Mouse (Mus musculus): ENCODE data around the gene Tshr. TPM values are rescaled to one million over a fixed set of nuclear protein-coding genes. Genes with fewer than 3 reads are reported as not detected.

Tshr gene
- polyA plus RNA-seq, 1 experiment = 0.13 TPM

- H3K4me3 ChIP-seq (ENCODE audit: extremely low read depth, insufficient read depth, insufficient read length) = peak within 1 kb of the TSS; percentile 100
- TF ChIP-seq POLR2A (IDR thresholded peaks at IDR 0.05; ENCODE audit: low read depth, low read length) (peak; percentile 100), CTCF (IDR thresholded peaks at IDR 0.05; ENCODE audit: extremely low read depth, insufficient read depth, insufficient read length, insufficient replicate concordance) (no peak)
- H3K27me3 ChIP-seq (ENCODE audit: control insufficient read depth, insufficient read depth, low read length) = no peaks in the 10 kb centered on the region
- WGBS = under 1% methylated on average over 61 of the region's 99 CpGs
- peaks cover 3% of the 10 kb centered on the region for H3K36me3 ChIP-seq (ENCODE audit: control insufficient read depth, insufficient read depth, low read length)
- H3K27ac ChIP-seq (ENCODE audit: insufficient read depth, low read length) = peak within 1 kb of the TSS; percentile 100
- DNase-seq (ENCODE audit: low read depth in 1 of 2, low spot score in 2 of 2) = peak; percentile 91 to 92
- H3K4me1 ChIP-seq (ENCODE audit: control insufficient read depth, insufficient read depth, insufficient read length) = peaks cover 3% of the 10 kb centered on the region
Observed at GRCm38 (mm10) chr12:91589847-91590690, 205.7 kb downstream of the Tshr start, which contains the start of gene Gtf2a1. Gene Gtf2a1, minus strand, starts transcription at chr12:91590487.

DNA sequence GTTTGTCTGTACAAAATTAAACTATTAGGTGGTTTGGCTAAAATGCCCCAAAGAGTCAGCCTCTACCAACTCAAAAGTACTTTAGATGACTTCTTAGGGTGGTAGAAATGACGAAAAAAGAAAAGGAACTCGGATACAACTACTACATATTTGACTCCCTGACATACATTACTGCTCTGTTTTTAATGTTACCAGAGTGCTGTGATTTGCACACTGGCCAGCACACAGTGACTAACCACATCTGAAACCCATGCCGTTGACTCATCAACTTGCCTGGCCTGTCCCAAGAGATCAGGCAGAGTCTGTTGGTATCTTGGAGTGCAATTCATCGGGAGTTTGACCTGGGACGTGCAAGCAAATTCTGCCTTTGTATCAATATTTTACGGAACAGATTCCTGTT lies 206.4 kb downstream of the Tshr start:
- Histone ChIP-seq H3K27me3 (ENCODE audit: control insufficient read depth, insufficient read depth, low read length) (no peaks in the 10 kb centered on the region), H3K4me3 (ENCODE audit: extremely low read depth, insufficient read depth, insufficient read length) (peak overlapping the region; percentile 100), H3K36me3 (ENCODE audit: control insufficient read depth, insufficient read depth, low read length) (peaks cover 2% of the 10 kb centered on the region; the same call in 1 of the 2 replicates), H3K27ac (ENCODE audit: insufficient read depth, low read length) (peak overlapping the region; percentile 100), H3K4me1 (ENCODE audit: control insufficient read depth, insufficient read depth, insufficient read length) (peaks cover 3% of the 10 kb centered on the region)
- WGBS = 33% methylated on average over 6 of the region's 6 CpGs
- no peak for DNase-seq (ENCODE audit: low read depth in 1 of 2, low spot score in 2 of 2)
- no peak for TF ChIP-seq CTCF (IDR thresholded peaks at IDR 0.05; ENCODE audit: extremely low read depth, insufficient read depth, insufficient read length, insufficient replicate concordance)
- no peak for TF ChIP-seq POLR2A (IDR thresholded peaks at IDR 0.05; ENCODE audit: low read depth, low read length)

- Histone ChIP-seq H3K4me3 (ENCODE audit: extremely low read depth, insufficient read depth, insufficient read length) (no peak overlapping the region), H3K4me1 (ENCODE audit: control insufficient read depth, insufficient read depth, insufficient read length) (peaks cover 3% of the 10 kb centered on the region), H3K36me3 (ENCODE audit: control insufficient read depth, insufficient read depth, low read length) (no peaks in the 10 kb centered on the region), H3K27ac (ENCODE audit: insufficient read depth, low read length) (no peak overlapping the region), H3K27me3 (ENCODE audit: control insufficient read depth, insufficient read depth, low read length) (no peaks in the 10 kb centered on the region)
- no peak for DNase-seq (ENCODE audit: low read depth in 1 of 2, low spot score in 2 of 2)
- TF ChIP-seq CTCF (IDR thresholded peaks at IDR 0.05; ENCODE audit: extremely low read depth, insufficient read depth, insufficient read length, insufficient replicate concordance) (no peak), POLR2A (IDR thresholded peaks at IDR 0.05; ENCODE audit: low read depth, low read length) (no peak)
- WGBS = 95% methylated on average over 1 of the region's 1 CpGs
Observed at GRCm38 (mm10) chr12:91591191-91591590, 206.8 kb downstream of the Tshr start.

DNA sequence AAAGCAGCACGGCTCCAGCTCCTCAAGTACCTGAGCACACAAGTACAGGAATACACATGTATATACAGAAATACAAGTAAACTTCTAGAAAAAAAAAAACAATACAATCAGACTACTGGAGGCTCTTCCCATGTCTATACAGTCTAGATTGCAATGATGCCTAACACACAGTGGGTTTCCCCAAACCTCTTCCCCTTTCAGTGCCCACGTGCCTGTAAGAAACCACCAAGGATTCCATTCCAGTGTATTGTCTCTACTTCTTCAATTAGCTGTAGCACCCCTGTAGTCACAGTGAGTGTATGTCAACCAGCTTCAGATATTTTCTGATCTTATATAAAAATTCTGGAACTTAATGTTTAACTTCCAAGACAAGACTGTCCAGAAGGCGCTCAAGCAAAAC lies 207.8 kb downstream of the Tshr start:
- TF ChIP-seq POLR2A (IDR thresholded peaks at IDR 0.05; ENCODE audit: low read depth, low read length) = no peak
- no peak for TF ChIP-seq CTCF (IDR thresholded peaks at IDR 0.05; ENCODE audit: extremely low read depth, insufficient read depth, insufficient read length, insufficient replicate concordance)
- peak; percentile 21 to 61 for DNase-seq (ENCODE audit: low read depth in 1 of 2, low spot score in 2 of 2)
- Histone ChIP-seq H3K4me1 (ENCODE audit: control insufficient read depth, insufficient read depth, insufficient read length) (peaks cover 3% of the 10 kb centered on the region), H3K36me3 (ENCODE audit: control insufficient read depth, insufficient read depth, low read length) (no peaks in the 10 kb centered on the region), H3K4me3 (ENCODE audit: extremely low read depth, insufficient read depth, insufficient read length) (no peak overlapping the region), H3K27ac (ENCODE audit: insufficient read depth, low read length) (no peak overlapping the region), H3K27me3 (ENCODE audit: control insufficient read depth, insufficient read depth, low read length) (no peaks in the 10 kb centered on the region)
- WGBS = 63% methylated on average over 3 of the region's 3 CpGs

Other genes starting within 250 kb of the Tshr start
- gene Cep128, start 154 bp upstream of the Tshr start, polyA plus RNA-seq (2012; rRNA removed) = 4.7 and 5.5 TPM in 2 replicates
- 12.2 and 12.7 TPM in 2 replicates for gene Gtf2a1, start 205.9 kb downstream of the Tshr start, polyA plus RNA-seq (2012; rRNA removed)

Measured in spleen, adult 2 months (tissue).